Mouse (Mus musculus) testis, adult 2 months (tissue): ENCODE measurements around the gene Plagl2. TPM values are rescaled to one million over a fixed set of nuclear protein-coding genes. Genes with fewer than 3 reads are reported as not detected.

Experiments
- H3K27ac ChIP-seq: fragments of 200-500 bp; 2 replicates; pipeline ENCODE4 v1.5.1; 2012; ENCODE audit warnings: low read depth, low read length; ENCODE audit not compliant: control insufficient read depth, insufficient read depth
- H3K27me3 ChIP-seq: fragments of 200-500 bp; 2 replicates; pipeline ENCODE4 v1.6.1; 2012; ENCODE audit warnings: mild to moderate bottlenecking, low read length, moderate library complexity; ENCODE audit not compliant: control insufficient read depth, insufficient read depth
- H3K36me3 ChIP-seq: fragments of 200-500 bp; 2 replicates; pipeline ENCODE4 v1.6.1; 2012; ENCODE audit warnings: mild to moderate bottlenecking, low read length; ENCODE audit not compliant: control insufficient read depth, insufficient read depth
- H3K4me1 ChIP-seq: fragments of 200-500 bp; 2 replicates; pipeline ENCODE4 v1.6.1; 2012; ENCODE audit warnings: low read length; ENCODE audit not compliant: control insufficient read depth, insufficient read depth
- H3K4me3 ChIP-seq: fragments of 200-500 bp; 2 replicates; pipeline ENCODE4 v1.5.1; 2012; ENCODE audit warnings: low read depth, mild to moderate bottlenecking, low read length, moderate library complexity, mixed read lengths; ENCODE audit not compliant: control insufficient read depth
- CTCF ChIP-seq: fragments of 200-500 bp; IDR thresholded peaks from 2 replicates; pipeline ENCODE4 v1.5.1; 2012; ENCODE audit warnings: low read depth, mild to moderate bottlenecking, inconsistent platforms, low read length, moderate library complexity; ENCODE audit not compliant: control insufficient read depth, insufficient read depth, insufficient replicate concordance
- POLR2A ChIP-seq: fragments of 200-500 bp; IDR thresholded peaks from 2 replicates; pipeline ENCODE4 v1.6.1; 2012; ENCODE audit warnings: low read depth, mild to moderate bottlenecking, inconsistent platforms, low read length, moderate library complexity; ENCODE audit not compliant: control insufficient read depth
- polyA plus RNA-seq: library from polyadenylated mRNA; depleted of rRNA; stranded (reverse); fragments of >200 nt; gene quantifications from 2 replicates; pipeline ENCODE4 v1.2.3, GENCODE M21; 2012

Plagl2 gene
- polyA plus RNA-seq, 1 experiment = 17.3 TPM

DNA sequence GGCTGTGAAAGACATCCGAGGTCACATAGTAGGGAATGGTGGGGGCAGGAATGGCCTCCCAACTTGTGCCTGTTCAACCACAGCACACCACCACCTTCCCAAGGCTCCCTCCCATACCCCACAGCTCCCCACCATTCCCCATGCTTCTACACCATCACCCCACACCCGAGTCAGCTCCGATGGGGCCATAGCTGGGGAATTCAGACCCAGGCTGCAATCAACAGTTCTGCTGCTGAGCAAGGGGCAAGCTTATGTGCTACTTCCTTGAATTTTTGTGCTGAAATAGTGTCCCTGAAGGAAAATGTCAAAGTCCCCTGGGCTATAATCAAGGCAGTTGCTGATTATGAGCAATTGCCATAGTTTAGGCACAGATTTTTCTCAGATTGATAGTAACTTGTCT is 22.7 kb downstream of the Plagl2 start:
- TF ChIP-seq POLR2A = no peak
- no peak for TF ChIP-seq CTCF
- H3K36me3 ChIP-seq = no peaks in the 10 kb centered on the region
- H3K4me1 ChIP-seq = no peaks in the 10 kb centered on the region
- no peak overlapping the region for H3K4me3 ChIP-seq
- no peak overlapping the region for H3K27ac ChIP-seq
- no peaks in the 10 kb centered on the region for H3K27me3 ChIP-seq

DNA sequence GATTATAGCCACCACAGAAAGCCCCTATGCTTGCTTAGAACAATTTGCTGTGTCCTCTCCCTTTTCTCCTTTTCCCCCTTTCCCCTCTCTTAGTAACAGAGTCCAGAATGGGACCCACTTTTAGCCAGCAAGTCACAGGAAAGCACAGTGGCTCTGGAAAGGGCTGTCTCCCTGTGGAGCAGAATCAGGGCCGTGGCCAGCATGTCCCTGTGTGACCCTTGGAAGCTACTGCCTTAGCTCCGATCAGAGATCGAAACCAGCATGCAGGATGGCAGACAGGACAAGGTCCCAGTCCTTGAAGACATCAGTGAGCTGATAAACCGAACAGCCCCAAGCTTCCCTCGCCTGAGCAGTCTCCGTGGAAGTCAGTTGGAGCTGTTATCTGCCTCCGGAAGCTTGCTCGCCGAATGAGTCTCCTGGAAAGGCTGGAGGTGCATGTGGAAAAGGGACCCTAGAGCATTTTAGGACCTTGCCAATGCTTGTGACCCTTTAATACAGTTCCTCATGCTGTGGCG is 23.3 kb downstream of the Plagl2 start:
- Histone ChIP-seq H3K36me3 (no peaks in the 10 kb centered on the region), H3K4me1 (no peaks in the 10 kb centered on the region), H3K4me3 (no peak overlapping the region), H3K27ac (no peak overlapping the region), H3K27me3 (no peaks in the 10 kb centered on the region)
- TF ChIP-seq CTCF = no peak
- TF ChIP-seq POLR2A = no peak

DNA sequence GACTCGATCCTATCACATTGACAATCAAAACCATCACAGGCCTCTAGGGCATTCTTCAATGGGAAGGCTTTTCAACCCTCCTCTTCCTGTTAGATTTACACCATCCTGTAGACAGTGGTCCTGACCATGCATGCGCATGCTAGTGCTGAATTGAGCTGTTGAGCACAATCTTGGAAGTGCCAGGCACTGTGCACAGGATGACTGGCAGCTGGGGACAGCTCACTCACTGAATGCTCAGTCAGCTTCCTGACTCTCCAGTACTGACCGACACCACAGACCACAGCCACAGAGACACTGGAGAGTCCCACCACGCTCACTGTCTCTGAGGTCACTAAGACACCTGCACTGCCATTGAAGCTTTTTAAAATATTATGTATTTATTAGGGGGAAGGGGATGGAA is 25.8 kb downstream of the Plagl2 start:
- Histone ChIP-seq H3K4me1 (no peaks in the 10 kb centered on the region), H3K27ac (no peak overlapping the region), H3K27me3 (no peaks in the 10 kb centered on the region), H3K36me3 (no peaks in the 10 kb centered on the region), H3K4me3 (no peak overlapping the region)
- TF ChIP-seq POLR2A (no peak), CTCF (no peak)

DNA sequence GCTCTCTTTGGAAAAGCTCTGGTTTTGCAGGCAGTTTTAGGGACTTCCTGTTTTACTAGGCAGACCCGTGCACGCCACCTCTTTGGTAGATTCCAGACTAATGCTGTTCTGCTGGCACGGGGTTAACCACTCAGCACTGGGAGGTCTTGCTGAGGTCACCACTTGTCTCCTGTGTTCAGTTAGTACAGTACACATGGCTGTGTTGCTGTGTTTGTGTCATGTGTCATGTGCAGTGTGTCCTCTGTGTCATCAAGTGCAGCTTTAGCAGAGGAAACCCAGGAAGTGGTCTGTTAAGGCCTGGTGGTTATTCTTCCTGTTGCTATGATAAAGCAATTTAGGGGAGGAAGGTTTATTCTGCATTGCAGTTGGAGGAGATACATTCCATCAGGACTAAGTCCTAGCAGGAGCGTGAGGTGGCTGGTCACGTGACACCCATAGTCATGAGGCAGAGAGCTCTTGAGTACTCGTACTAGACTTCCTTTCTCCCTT is 26.4 kb downstream of the Plagl2 start:
- TF ChIP-seq CTCF = no peak
- no peak for TF ChIP-seq POLR2A
- Histone ChIP-seq H3K36me3 (no peaks in the 10 kb centered on the region), H3K4me3 (no peak overlapping the region), H3K4me1 (no peaks in the 10 kb centered on the region), H3K27ac (no peak overlapping the region), H3K27me3 (no peaks in the 10 kb centered on the region)

DNA sequence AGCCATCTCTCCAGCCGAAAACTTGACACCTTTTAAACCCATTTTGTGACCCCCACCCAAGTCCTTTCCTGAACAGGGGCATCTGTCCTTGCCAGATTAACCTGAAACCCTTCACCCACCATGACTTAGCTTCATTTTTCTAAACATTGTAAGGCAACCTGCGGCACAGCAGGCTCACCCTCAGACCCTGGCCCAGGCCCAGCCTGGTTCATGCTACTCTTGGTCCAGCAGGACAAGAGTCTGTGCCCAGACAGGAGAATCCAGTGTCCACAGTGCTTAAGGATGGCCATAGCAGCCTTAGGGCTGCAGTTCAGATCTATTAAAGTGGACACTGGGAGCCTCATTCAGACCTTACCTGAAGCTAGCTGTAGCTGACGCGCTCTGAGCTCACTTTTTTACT is 27.9 kb downstream of the Plagl2 start:
- no peaks in the 10 kb centered on the region for H3K4me1 ChIP-seq
- no peaks in the 10 kb centered on the region for H3K36me3 ChIP-seq
- no peaks in the 10 kb centered on the region for H3K27me3 ChIP-seq
- no peak for TF ChIP-seq CTCF
- TF ChIP-seq POLR2A = no peak
- H3K4me3 ChIP-seq = no peak overlapping the region
- no peak overlapping the region for H3K27ac ChIP-seq

DNA sequence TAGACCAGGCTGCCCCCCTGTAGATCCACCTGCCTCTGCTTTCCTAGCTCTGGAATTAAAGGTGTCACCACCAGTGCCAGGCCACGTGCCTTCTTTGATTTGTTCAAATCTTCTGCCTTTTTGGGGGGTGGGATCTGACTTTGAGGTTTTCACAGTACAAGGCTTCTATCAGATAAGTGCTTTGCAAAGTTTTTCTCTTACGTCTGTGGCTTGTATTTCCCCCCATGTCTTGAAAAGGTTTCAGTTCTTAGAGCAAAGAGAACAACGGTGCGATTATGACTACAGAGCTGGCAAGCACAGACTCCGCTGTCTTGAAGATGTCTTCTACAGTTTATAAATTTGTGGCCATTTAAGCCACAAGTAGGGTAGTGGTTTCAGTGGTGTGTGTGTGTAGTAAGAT is 29.8 kb downstream of the Plagl2 start:
- Histone ChIP-seq H3K4me3 (no peak overlapping the region), H3K36me3 (no peaks in the 10 kb centered on the region; the same call in 1 of the 2 replicates), H3K27me3 (no peaks in the 10 kb centered on the region), H3K27ac (no peak overlapping the region), H3K4me1 (no peaks in the 10 kb centered on the region)
- TF ChIP-seq CTCF = no peak
- TF ChIP-seq POLR2A = no peak

DNA sequence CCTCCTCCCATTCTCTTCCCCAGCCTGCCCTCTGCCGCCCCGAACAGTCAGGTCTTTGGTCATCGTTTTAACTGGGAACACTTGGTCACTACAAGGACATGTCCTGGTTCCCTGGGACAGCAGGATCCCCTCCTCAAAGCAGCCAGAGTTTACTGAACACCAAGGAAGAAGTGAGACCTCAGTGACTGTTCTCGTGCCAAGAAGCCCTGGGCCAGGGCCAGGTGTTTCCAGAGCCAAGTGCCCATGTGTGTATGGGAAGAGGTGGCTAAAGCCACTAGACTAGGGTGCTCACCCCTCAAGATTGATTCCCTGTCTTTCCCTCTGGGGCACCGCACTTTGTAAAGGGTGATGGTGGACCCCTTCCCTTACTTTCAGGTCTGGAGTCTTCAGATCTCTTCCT is 31.9 kb downstream of the Plagl2 start:
- TF ChIP-seq CTCF (no peak), POLR2A (no peak)
- Histone ChIP-seq H3K4me1 (no peaks in the 10 kb centered on the region), H3K27me3 (no peaks in the 10 kb centered on the region), H3K4me3 (no peak overlapping the region), H3K27ac (no peak overlapping the region), H3K36me3 (peaks cover 1% of the 10 kb centered on the region; the same call in 1 of the 2 replicates)
